Mouse (Mus musculus) heart, postnatal 0 days (tissue): ENCODE results near the gene Mtss1l. TPM values are rescaled to one million over a fixed set of nuclear protein-coding genes. Genes with fewer than 3 reads are reported as not detected.

Experiments used
- ATAC-seq: fragments of 200-750 bp; cut with Nextera tagmentation; 2 replicates; pipeline ENCODE4 v1.8.0; 2017; ENCODE audit warnings: low read depth, moderate number of reproducible peaks, moderate library complexity; ENCODE audit not compliant: insufficient read depth
- DNase-seq: peaks from one replicate; pipeline ENCODE4 v3.0.0-alpha.2; 2016; ENCODE audit warnings: low spot score
- H3K27ac ChIP-seq: fragments of 300-500 bp; sonication (generic); 2 replicates; pipeline ENCODE4 v1.5.1; 2014; ENCODE audit warnings: low read depth, mild to moderate bottlenecking
- H3K27me3 ChIP-seq: fragments of 300-500 bp; sonication (generic); 2 replicates; pipeline ENCODE4 v1.6.1; 2014; ENCODE audit warnings: low read length, mixed read lengths; ENCODE audit not compliant: control insufficient read depth, insufficient read depth
- H3K36me3 ChIP-seq: fragments of 300-500 bp; sonication (generic); replicated peaks from 2 replicates; pipeline ENCODE4 v1.6.1; 2014; ENCODE audit warnings: low read length, mixed read lengths; ENCODE audit not compliant: control insufficient read depth, insufficient read depth
- H3K4me1 ChIP-seq: fragments of 300-500 bp; sonication (generic); 2 replicates; pipeline ENCODE4 v1.6.1; 2014; ENCODE audit warnings: antibody characterized with exemption; ENCODE audit not compliant: control insufficient read depth, insufficient read depth
- H3K4me2 ChIP-seq: fragments of 300-500 bp; sonication (generic); 2 replicates; pipeline ENCODE4 v1.6.1; 2014; ENCODE audit warnings: low read depth, mild to moderate bottlenecking, low read length, moderate library complexity
- H3K4me3 ChIP-seq: fragments of 300-500 bp; sonication (generic); 2 replicates; pipeline ENCODE4 v1.5.1; 2014; ENCODE audit warnings: low read depth, low read length
- H3K9ac ChIP-seq: fragments of 300-500 bp; sonication (generic); replicated peaks from 2 replicates; pipeline ENCODE4 v1.6.1; 2014; ENCODE audit warnings: low read depth, low read length, mixed read lengths
- H3K9me3 ChIP-seq: fragments of 300-500 bp; sonication (generic); replicated peaks from 2 replicates; pipeline ENCODE4 v1.6.1; 2016; ENCODE audit warnings: low read length; ENCODE audit not compliant: control insufficient read depth
- CTCF ChIP-seq: IDR thresholded peaks from 2 replicates; pipeline ENCODE4 v1.5.1; 2016; ENCODE audit warnings: antibody characterized with exemption, control low read depth, low read depth
- EP300 ChIP-seq: IDR thresholded peaks from 2 replicates; pipeline ENCODE4 v1.6.1; 2016; ENCODE audit warnings: antibody characterized with exemption, low read depth
- WGBS: fragments of 180-500 bp; shearing (Covaris S2); extraction: QIAGEN DNeasy Blood & Tissue Kit; methylation state at CpG from one replicate; pipeline ENCODE4 v1.1.7; 2014; 5-methylcytosine and 5-hydroxymethylcytosine counted together
- polyA plus RNA-seq: library from polyadenylated mRNA; unstranded; fragments of >200 nt; fragmentation: Nextera tagmentation; extraction: Ambion mirVana; gene quantifications from 2 replicates; pipeline ENCODE4 v1.2.1, GENCODE M21; 2015
- total RNA-seq: library from RNA; depleted of rRNA; stranded (reverse); fragments of >200 nt; gene quantifications from 2 replicates; pipeline ENCODE4 v1.2.3, GENCODE M21; 2014; ENCODE audit warnings: low replicate concordance

The Mtss1l gene
- total and polyA plus RNA-seq, 2 experiments from 2014 or later: 5.1 to 11.3 TPM

- H3K36me3 ChIP-seq: no peaks in the 10 kb centered on the region
- no peaks in the 10 kb centered on the region for H3K27me3 ChIP-seq
- DNase-seq (no peak), ATAC-seq (no peak)
- TF ChIP-seq EP300: no peak
- no peak for TF ChIP-seq CTCF
- H3K4me1 ChIP-seq: 0 out of 2 replicates have a peak, but pooled peaks cover 11% of the 10 kb centered on the region
- H3K4me2 ChIP-seq: no peak overlapping the region
- 84% methylated on average over 5 of the region's 5 CpGs for WGBS
- no peak overlapping the region for H3K4me3 ChIP-seq
- no peaks in the 10 kb centered on the region for H3K9me3 ChIP-seq
- H3K27ac ChIP-seq: no peak overlapping the region
- H3K9ac ChIP-seq: no peak overlapping the region
Measured at GRCm38 (mm10) chr8:110695431-110695830, 25.8 kb upstream of the Mtss1l start.

- Histone ChIP-seq H3K27me3 (no peaks in the 10 kb centered on the region), H3K4me3 (no peak overlapping the region), H3K36me3 (no peaks in the 10 kb centered on the region), H3K4me2 (no peak overlapping the region), H3K9ac (no peak overlapping the region), H3K27ac (no peak overlapping the region), H3K9me3 (no peaks in the 10 kb centered on the region), H3K4me1 (0 out of 2 replicates have a peak, but pooled peaks cover 11% of the 10 kb centered on the region)
- TF ChIP-seq CTCF: no peak
- no peak for TF ChIP-seq EP300
- DNase-seq (no peak), ATAC-seq (no peak)
- 66% methylated on average over 4 of the region's 4 CpGs for whole genome bisulfite sequencing
Measured at GRCm38 (mm10) chr8:110696051-110696450, 25.2 kb upstream of the Mtss1l start.

GRCm38 (mm10) chr8:110697571-110697970, 23.7 kb upstream of the Mtss1l start:
- no peak overlapping the region for H3K4me3 ChIP-seq
- no peaks in the 10 kb centered on the region for H3K36me3 ChIP-seq
- DNase-seq (no peak), ATAC-seq (no peak)
- no peak overlapping the region for H3K4me2 ChIP-seq
- 0 out of 2 replicates have a peak, but pooled peaks cover 12% of the 10 kb centered on the region for H3K4me1 ChIP-seq
- no peak overlapping the region for H3K27ac ChIP-seq
- TF ChIP-seq EP300: no peak
- no peak for TF ChIP-seq CTCF
- no peaks in the 10 kb centered on the region for H3K27me3 ChIP-seq
- 83% methylated on average over 5 of the region's 5 CpGs for WGBS
- H3K9me3 ChIP-seq: no peaks in the 10 kb centered on the region
- no peak overlapping the region for H3K9ac ChIP-seq

- Histone ChIP-seq H3K9ac (no peak overlapping the region), H3K9me3 (no peaks in the 10 kb centered on the region), H3K4me3 (no peak overlapping the region), H3K36me3 (no peaks in the 10 kb centered on the region), H3K27ac (no peak overlapping the region), H3K4me2 (no peak overlapping the region), H3K27me3 (no peaks in the 10 kb centered on the region), H3K4me1 (peaks cover 17% of the 10 kb centered on the region)
- ATAC-seq (no peak), DNase-seq (no peak)
- TF ChIP-seq EP300 (no peak), CTCF (no peak)
- WGBS: 52% methylated on average over 1 of the region's 1 CpGs
Measured at GRCm38 (mm10) chr8:110698098-110698497, 23.2 kb upstream of the Mtss1l start.

GRCm38 (mm10) chr8:110699501-110699900, 21.8 kb upstream of the Mtss1l start:
- ATAC-seq (no peak), DNase-seq (no peak)
- no peak overlapping the region for H3K9ac ChIP-seq
- no peak overlapping the region for H3K27ac ChIP-seq
- peaks cover 31% of the 10 kb centered on the region for H3K4me1 ChIP-seq
- no peaks in the 10 kb centered on the region for H3K36me3 ChIP-seq
- TF ChIP-seq CTCF: no peak
- no peak for TF ChIP-seq EP300
- no peak overlapping the region for H3K4me2 ChIP-seq
- WGBS: 82% methylated on average over 7 of the region's 7 CpGs
- H3K9me3 ChIP-seq: no peaks in the 10 kb centered on the region
- H3K4me3 ChIP-seq: no peak overlapping the region
- H3K27me3 ChIP-seq: no peaks in the 10 kb centered on the region

GRCm38 (mm10) chr8:110700561-110700960, 20.7 kb upstream of the Mtss1l start:
- Histone ChIP-seq H3K27ac (no peak overlapping the region), H3K36me3 (no peaks in the 10 kb centered on the region), H3K27me3 (no peaks in the 10 kb centered on the region), H3K4me3 (no peak overlapping the region), H3K9ac (no peak overlapping the region), H3K4me1 (peaks cover 40% of the 10 kb centered on the region), H3K9me3 (no peaks in the 10 kb centered on the region), H3K4me2 (no peak overlapping the region)
- no peak for TF ChIP-seq EP300
- no peak for TF ChIP-seq CTCF
- WGBS: 89% methylated on average over 2 of the region's 2 CpGs
- no peak for DNase-seq
- ATAC-seq: no peak
